Mouse (Mus musculus): ENCODE data around the gene Krt31.

Gene Krt31

DNA sequence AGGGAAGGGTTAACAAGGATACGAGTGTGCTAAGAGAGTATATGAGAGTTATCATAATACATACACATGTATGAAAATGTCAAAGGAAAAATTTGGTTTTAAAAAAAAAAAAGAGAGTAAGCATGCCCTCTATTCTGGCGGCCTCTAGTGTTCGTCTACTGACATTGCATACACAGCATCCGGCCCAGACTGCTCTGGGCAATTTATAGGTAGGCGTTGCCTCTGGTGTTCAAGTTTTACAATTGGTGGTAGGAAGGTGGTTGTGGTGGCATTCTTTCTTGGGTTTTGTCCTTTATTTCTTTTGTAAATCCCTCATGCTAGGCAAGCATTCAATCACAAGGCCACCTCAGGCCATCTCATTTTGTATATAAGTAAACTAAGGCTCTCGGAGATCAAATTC lies 45.5 kb downstream of the Krt31 start:
- peak in 1 of 2 experiments; percentile 14 for DNase-seq

DNA sequence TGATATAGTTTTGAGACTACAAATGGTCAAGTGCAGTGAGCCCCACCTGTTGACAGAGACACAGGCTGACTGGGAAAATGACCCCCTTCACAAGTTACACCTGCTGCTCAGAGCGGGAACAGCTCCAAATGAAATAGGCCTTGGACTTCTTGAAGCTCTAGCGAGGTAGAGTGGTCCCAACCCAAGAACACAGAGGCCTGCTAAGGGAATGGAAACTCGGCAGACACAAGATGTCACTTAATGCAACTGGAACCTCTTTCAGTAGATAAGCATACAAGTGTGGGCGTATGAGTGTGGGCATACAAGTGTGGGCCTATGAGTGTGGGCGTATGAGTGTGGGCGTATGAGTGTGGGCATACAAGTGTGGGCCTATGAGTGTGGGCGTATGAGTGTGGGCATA lies 51.3 kb downstream of the Krt31 start:
- DNase-seq: no peak
